Mouse (Mus musculus) brain, adult 10 weeks (tissue): ENCODE data around the gene Strbp. TPM values are rescaled to one million over a fixed set of nuclear protein-coding genes. Genes with fewer than 3 reads are reported as not detected.

ENCODE experiments used
- polyA plus RNA-seq: library from polyadenylated mRNA; stranded (reverse); fragments of 350-450 nt; fragmentation: Illumina TruSeq; extraction: RNeasy Lipid Tissue Mini Kit (QIAGEN cat#74804); gene quantifications from one replicate; pipeline ENCODE4 v1.2.3, GENCODE M21; 2015; ENCODE audit warnings: low read depth, low replicate concordance

The Strbp gene
- 73.7 TPM for polyA plus RNA-seq

DNA sequence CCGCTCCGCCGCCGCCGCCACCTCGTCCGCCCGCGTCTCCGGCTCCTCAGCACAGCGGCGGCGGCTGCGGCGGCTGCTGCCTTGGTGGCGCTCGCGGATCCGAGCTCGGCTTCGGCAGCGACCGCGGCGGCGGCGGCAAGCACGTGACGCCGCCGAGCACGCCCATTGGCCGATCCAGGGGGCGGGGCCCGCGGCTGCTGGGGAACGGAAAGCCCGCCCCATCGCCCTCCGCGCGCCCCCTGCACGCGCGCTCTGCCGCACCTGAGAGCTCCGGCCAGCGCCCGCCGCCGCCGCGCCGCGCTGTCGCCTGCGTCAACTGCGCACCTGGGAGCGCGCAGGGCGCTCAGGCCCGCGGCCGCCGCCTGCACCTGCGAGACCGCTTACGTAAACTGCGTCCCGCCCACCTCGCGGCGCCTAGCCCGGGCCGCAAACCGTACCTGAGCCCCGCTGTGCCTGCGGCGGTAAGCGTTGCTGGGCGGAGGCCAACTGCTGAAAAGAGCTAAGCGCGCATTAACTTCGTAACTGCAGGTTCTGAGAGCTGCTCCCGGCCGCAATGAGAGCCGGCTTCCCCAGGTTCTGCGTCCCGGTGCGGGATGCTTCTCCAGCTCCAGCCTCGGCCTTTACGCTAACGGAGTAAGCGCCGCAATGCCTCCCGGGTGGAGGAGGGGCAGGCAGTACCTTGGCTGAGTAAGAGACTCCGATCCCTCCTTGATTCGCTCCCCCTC is at the start of gene Strbp:
Gene Strbp (minus strand): TSS at position 630 of the 725 bp plus-strand sequence.

DNA sequence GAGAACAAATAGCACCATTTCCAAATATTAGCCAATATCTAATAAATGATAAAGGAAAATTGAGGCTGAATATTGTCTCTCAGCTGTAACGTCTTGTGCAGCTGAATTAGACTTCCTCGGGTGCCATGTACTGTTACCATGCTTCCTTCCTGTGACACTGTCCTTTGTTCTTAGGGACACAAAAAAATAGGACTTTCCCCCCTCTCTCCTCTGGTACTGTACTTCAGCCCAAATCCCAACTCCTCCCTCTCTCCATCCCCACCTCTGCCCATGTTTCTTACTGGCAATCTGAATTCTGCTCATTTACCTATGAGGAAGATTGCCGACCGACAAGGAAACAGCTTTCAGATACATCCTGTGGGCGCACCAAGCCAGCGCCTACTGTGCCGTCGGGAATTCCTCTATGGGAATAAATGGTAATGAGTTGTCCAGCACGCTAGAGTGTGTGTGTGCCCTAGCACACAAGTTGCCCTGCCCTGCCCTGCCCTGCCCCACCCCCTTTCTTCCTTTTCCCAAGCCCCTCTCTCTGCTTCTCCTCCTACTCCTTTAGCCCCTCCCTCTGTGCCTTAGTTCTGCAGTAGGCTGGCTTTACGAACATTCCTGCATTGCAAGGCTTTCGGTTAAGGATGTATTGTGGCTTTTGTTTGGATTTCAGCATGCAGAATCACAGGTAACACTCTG is 187.5 kb downstream of the Strbp start, which contains the start of gene Gpr21:
Gene Gpr21 (plus strand): TSS at position 303 of the 681 bp plus-strand sequence.

GRCm38 (mm10) chr2:37442611-37443591 is 260.8 kb downstream of the Strbp start, which contains the start of the genes Zbtb26, Zbtb6 and Rabgap1:
Gene Zbtb26 (minus strand): TSS chr2:37443135.
Gene Zbtb6 (minus strand): TSS chr2:37443171.
Gene Rabgap1 (plus strand): TSS chr2:37443279.

Other genes with a start within 250 kb of the Strbp start
- 2.9 TPM for gene Gpr21, start 187.5 kb downstream of the Strbp start, polyA plus RNA-seq
- 1.8 TPM for gene Crb2, start 72.4 kb upstream of the Strbp start, polyA plus RNA-seq